Mouse (Mus musculus) hindbrain, embryonic 16.5 days (tissue): Measurements from ENCODE around the gene 4933421I07Rik. TPM values are rescaled to one million over a fixed set of nuclear protein-coding genes. Genes with fewer than 3 reads are reported as not detected.

Source experiments
- ATAC-seq: fragments of 200-750 bp; cut with Nextera tagmentation; 2 replicates; pipeline ENCODE4 v1.8.0; 2017; ENCODE audit warnings: moderate TSS enrichment, moderate library complexity
- H3K27ac ChIP-seq: fragments of 300-500 bp; sonication (generic); 2 replicates; pipeline ENCODE4 v1.5.1; 2014; ENCODE audit warnings: low read depth, mild to moderate bottlenecking, control low read depth, low read length, moderate library complexity
- H3K27me3 ChIP-seq: fragments of 300-500 bp; sonication (generic); replicated peaks from 2 replicates; pipeline ENCODE4 v1.6.1; 2014; ENCODE audit warnings: low read length; ENCODE audit not compliant: control insufficient read depth, insufficient read depth
- H3K36me3 ChIP-seq: fragments of 300-500 bp; sonication (generic); 2 replicates; pipeline ENCODE4 v1.6.1; 2014; ENCODE audit warnings: mild to moderate bottlenecking, low read length, moderate library complexity, mixed read lengths; ENCODE audit not compliant: control insufficient read depth, insufficient read depth
- H3K4me1 ChIP-seq: fragments of 300-500 bp; sonication (generic); 2 replicates; pipeline ENCODE4 v1.6.1; 2014; ENCODE audit warnings: low read depth, low read length; ENCODE audit not compliant: control insufficient read depth, insufficient read depth
- H3K4me2 ChIP-seq: fragments of 300-500 bp; sonication (generic); 2 replicates; pipeline ENCODE4 v1.6.1; 2014; ENCODE audit warnings: mild to moderate bottlenecking, low read length, control low read depth, moderate library complexity
- H3K4me3 ChIP-seq: fragments of 300-500 bp; sonication (generic); 2 replicates; pipeline ENCODE4 v1.5.1; 2014; ENCODE audit warnings: mild to moderate bottlenecking, low read length, control low read depth, moderate library complexity
- H3K9ac ChIP-seq: fragments of 300-500 bp; sonication (generic); 2 replicates; pipeline ENCODE4 v1.6.1; 2014; ENCODE audit warnings: low read depth, mild to moderate bottlenecking, control low read depth, low read length, moderate library complexity
- H3K9me3 ChIP-seq: fragments of 300-500 bp; sonication (generic); 2 replicates; pipeline ENCODE4 v1.6.1; 2014; ENCODE audit warnings: mild to moderate bottlenecking, low read length, moderate library complexity; ENCODE audit not compliant: control insufficient read depth
- WGBS: fragments of 180-500 bp; shearing (Covaris S2); extraction: QIAGEN DNeasy Blood & Tissue Kit; methylation state at CpG from one replicate; pipeline ENCODE4 v1.1.7; 2014; 5-methylcytosine and 5-hydroxymethylcytosine counted together
- polyA plus RNA-seq: library from polyadenylated mRNA; unstranded; fragments of >200 nt; fragmentation: Nextera tagmentation; extraction: Ambion mirVana; gene quantifications from 2 replicates; pipeline ENCODE4 v1.2.1, GENCODE M21; 2015

The 4933421I07Rik gene
- polyA plus RNA-seq: not detected in 2 replicates

GRCm38 (mm10) chr7:42447850-42448249 is at the start of gene 4933421I07Rik:
4933421I07Rik (minus strand) TSS chr7:42448120.
- H3K4me1 ChIP-seq: no peaks in the 10 kb centered on the region
- no peaks in the 10 kb centered on the region for H3K27me3 ChIP-seq
- H3K9ac ChIP-seq: no peak within 1 kb of the TSS
- H3K27ac ChIP-seq: no peak within 1 kb of the TSS
- H3K4me3 ChIP-seq: no peak within 1 kb of the TSS
- ATAC-seq: no peak
- H3K4me2 ChIP-seq: no peak within 1 kb of the TSS
- H3K36me3 ChIP-seq: no peaks in the 10 kb centered on the region
- H3K9me3 ChIP-seq: peaks cover 33% of the 10 kb centered on the region
- WGBS: 84% methylated on average over 5 of the region's 5 CpGs

GRCm38 (mm10) chr7:42497356-42497755 is 49.4 kb upstream of the 4933421I07Rik start:
- no peak for ATAC-seq
- no peak overlapping the region for H3K9ac ChIP-seq
- peaks cover 19% of the 10 kb centered on the region for H3K36me3 ChIP-seq
- H3K9me3 ChIP-seq: peaks cover 6% of the 10 kb centered on the region
- H3K4me3 ChIP-seq: no peak overlapping the region
- H3K4me1 ChIP-seq: no peaks in the 10 kb centered on the region
- WGBS: 91% methylated on average over 9 of the region's 9 CpGs
- no peaks in the 10 kb centered on the region for H3K27me3 ChIP-seq
- H3K4me2 ChIP-seq: no peak overlapping the region
- H3K27ac ChIP-seq: no peak overlapping the region

GRCm38 (mm10) chr7:42496202-42496601 is 48.3 kb upstream of the 4933421I07Rik start:
- peaks cover 18% of the 10 kb centered on the region for H3K36me3 ChIP-seq

GRCm38 (mm10) chr7:42490859-42491258 is 42.9 kb upstream of the 4933421I07Rik start:
- Histone ChIP-seq H3K4me3 (no peak overlapping the region), H3K4me2 (no peak overlapping the region), H3K27me3 (no peaks in the 10 kb centered on the region), H3K9ac (no peak overlapping the region), H3K36me3 (peaks cover 15% of the 10 kb centered on the region), H3K4me1 (no peaks in the 10 kb centered on the region), H3K9me3 (no peaks in the 10 kb centered on the region), H3K27ac (no peak overlapping the region)
- ATAC-seq: no peak
- 94% methylated on average over 5 of the region's 5 CpGs for WGBS

More at GRCm38 (mm10) chr7:42496202-42496601, 48.3 kb upstream of the 4933421I07Rik start:
- Histone ChIP-seq H3K9ac (no peak overlapping the region), H3K9me3 (peaks cover 6% of the 10 kb centered on the region), H3K27ac (no peak overlapping the region), H3K27me3 (no peaks in the 10 kb centered on the region), H3K4me1 (no peaks in the 10 kb centered on the region), H3K4me2 (no peak overlapping the region), H3K4me3 (no peak overlapping the region)
- 90% methylated on average over 1 of the region's 1 CpGs for WGBS
- no peak for ATAC-seq

- H3K9ac ChIP-seq: no peak overlapping the region
- H3K27me3 ChIP-seq: no peaks in the 10 kb centered on the region
- H3K27ac ChIP-seq: no peak overlapping the region
- H3K4me1 ChIP-seq: no peaks in the 10 kb centered on the region
- WGBS: 94% methylated on average over 4 of the region's 4 CpGs
- H3K4me3 ChIP-seq: no peak overlapping the region
- H3K9me3 ChIP-seq: no peaks in the 10 kb centered on the region
- no peak for ATAC-seq
- H3K4me2 ChIP-seq: no peak overlapping the region
- H3K36me3 ChIP-seq: peaks cover 14% of the 10 kb centered on the region
Observed at GRCm38 (mm10) chr7:42490358-42490757, 42.4 kb upstream of the 4933421I07Rik start.

- no peaks in the 10 kb centered on the region for H3K27me3 ChIP-seq
- ATAC-seq: no peak
- peaks cover 6% of the 10 kb centered on the region; the same call in 1 of the 2 replicates for H3K9me3 ChIP-seq
- 64% methylated on average over 4 of the region's 4 CpGs for WGBS
- no peak overlapping the region for H3K4me3 ChIP-seq
- no peak overlapping the region for H3K9ac ChIP-seq
- H3K4me1 ChIP-seq: no peaks in the 10 kb centered on the region
- no peak overlapping the region for H3K4me2 ChIP-seq
- no peaks in the 10 kb centered on the region for H3K36me3 ChIP-seq
- no peak overlapping the region for H3K27ac ChIP-seq
Observed at GRCm38 (mm10) chr7:42454640-42455039, 6.7 kb upstream of the 4933421I07Rik start.

- Histone ChIP-seq H3K36me3 (no peaks in the 10 kb centered on the region), H3K4me2 (no peak overlapping the region), H3K4me1 (no peaks in the 10 kb centered on the region), H3K9me3 (peaks cover 30% of the 10 kb centered on the region), H3K9ac (no peak overlapping the region), H3K4me3 (no peak overlapping the region), H3K27me3 (no peaks in the 10 kb centered on the region), H3K27ac (no peak overlapping the region)
- WGBS: 49% methylated on average over 3 of the region's 3 CpGs
- no peak for ATAC-seq
Observed at GRCm38 (mm10) chr7:42450618-42451017, 2.7 kb upstream of the 4933421I07Rik start.

- peaks cover 35% of the 10 kb centered on the region for H3K9me3 ChIP-seq
- H3K9ac ChIP-seq: no peak overlapping the region
- 90% methylated on average over 9 of the region's 9 CpGs for WGBS
- H3K36me3 ChIP-seq: no peaks in the 10 kb centered on the region
- no peak for ATAC-seq
- H3K27ac ChIP-seq: no peak overlapping the region
- no peaks in the 10 kb centered on the region for H3K4me1 ChIP-seq
- H3K4me3 ChIP-seq: no peak overlapping the region
- H3K27me3 ChIP-seq: no peaks in the 10 kb centered on the region
- no peak overlapping the region for H3K4me2 ChIP-seq
Observed at GRCm38 (mm10) chr7:42447352-42447751, 568 bp downstream of the 4933421I07Rik start.
